Mouse (Mus musculus): ENCODE measurements around the gene Ttf1. TPM values are rescaled to one million over a fixed set of nuclear protein-coding genes. Genes with fewer than 3 reads are reported as not detected.

Gene Ttf1
- total RNA-seq, 2 experiments from 2014 or later, result 12.0 to 13.9 TPM

- peak; percentile 100 for DNase-seq
These were observed 65.1 kb downstream of the Ttf1 start for GRCm38 (mm10) chr2:29124936-29125701.

- no peak for DNase-seq
These were observed 70.2 kb downstream of the Ttf1 start for GRCm38 (mm10) chr2:29130118-29130899.

- DNase-seq, result no peak
These were observed 75.1 kb downstream of the Ttf1 start for GRCm38 (mm10) chr2:29135161-29135560.

Other genes starting within 250 kb of the Ttf1 start
- gene Gtf3c4, start 219.9 kb upstream of the Ttf1 start, total RNA-seq (2021), result 10 to 100 TPM; 34.6 to 38.0 TPM
- 10 to 100 TPM in 1 of 2 experiments, 1 to 10 TPM in 1; 8.7 to 15.5 TPM for gene Ddx31, start 219.9 kb upstream of the Ttf1 start, total RNA-seq (2021)
- gene Barhl1, start 143.6 kb upstream of the Ttf1 start, total RNA-seq (2021), result not detected
- under 1 TPM; 0.33 to 0.79 TPM for gene Cfap77, start 5.2 kb upstream of the Ttf1 start, total RNA-seq (2021)
- 10 to 100 TPM; 31.6 to 35.3 TPM for gene Setx, start 63.9 kb downstream of the Ttf1 start, total RNA-seq (2021)
- 10 to 100 TPM; 35.0 to 44.2 TPM for gene Ntng2, start 192.7 kb downstream of the Ttf1 start, total RNA-seq (2021)